Mouse (Mus musculus) kidney, postnatal 0 days (tissue): ENCODE data around the gene Trmt10a. TPM values are rescaled to one million over a fixed set of nuclear protein-coding genes. Genes with fewer than 3 reads are reported as not detected.
A peak's percentile ranks its signal among the peaks of the same experiment; 100 is the strongest.
"Not testable (repeated sequence)": the region's sequence is repeated elsewhere in the genome, so short reads cannot be mapped to it uniquely, and the experiment has no call there.

ENCODE experiments used
- ATAC-seq: fragments of 200-750 bp; cut with Nextera tagmentation; replicated peaks from 2 replicates; pipeline ENCODE4 v1.8.0; 2017; ENCODE audit warnings: low read depth, moderate number of reproducible peaks, moderate TSS enrichment, moderate library complexity; ENCODE audit not compliant: low FRiP score
- DNase-seq: peaks from one replicate; pipeline ENCODE4 v3.0.0-alpha.2; 2016; ENCODE audit warnings: low spot score
- H3K27ac ChIP-seq: fragments of 300-500 bp; sonication (generic); 2 replicates; pipeline ENCODE4 v1.5.1; 2014; ENCODE audit warnings: mild to moderate bottlenecking
- H3K27me3 ChIP-seq: fragments of 300-500 bp; sonication (generic); 2 replicates; pipeline ENCODE4 v1.6.1; 2014; ENCODE audit warnings: low read length, mixed read lengths; ENCODE audit not compliant: insufficient read depth
- H3K36me3 ChIP-seq: fragments of 300-500 bp; sonication (generic); 2 replicates; pipeline ENCODE4 v1.6.1; 2014; ENCODE audit warnings: low read length, mixed read lengths; ENCODE audit not compliant: insufficient read depth
- H3K4me1 ChIP-seq: fragments of 300-500 bp; sonication (generic); replicated peaks from 2 replicates; pipeline ENCODE4 v1.6.1; 2014; ENCODE audit warnings: antibody characterized with exemption, low read length, mixed read lengths; ENCODE audit not compliant: insufficient read depth
- H3K4me2 ChIP-seq: fragments of 300-500 bp; sonication (generic); 2 replicates; pipeline ENCODE4 v1.6.1; 2014; ENCODE audit warnings: mild to moderate bottlenecking, low read length, moderate library complexity, mixed read lengths
- H3K4me3 ChIP-seq: fragments of 300-500 bp; sonication (generic); replicated peaks from 2 replicates; pipeline ENCODE4 v1.5.1; 2014; ENCODE audit warnings: low read depth, low read length
- H3K9ac ChIP-seq: fragments of 300-500 bp; sonication (generic); 2 replicates; pipeline ENCODE4 v1.6.1; 2014; ENCODE audit warnings: low read depth, low read length
- H3K9me3 ChIP-seq: fragments of 300-500 bp; sonication (generic); replicated peaks from 2 replicates; pipeline ENCODE4 v1.6.1; 2016; ENCODE audit warnings: low read length, inconsistent platforms, mixed read lengths
- CTCF ChIP-seq: IDR thresholded peaks from 2 replicates; pipeline ENCODE4 v1.5.1; 2016; ENCODE audit warnings: antibody characterized with exemption, low read depth, mild to moderate bottlenecking, moderate library complexity
- WGBS: fragments of 180-500 bp; shearing (Covaris S2); extraction: QIAGEN DNeasy Blood & Tissue Kit; methylation state at CpG from one replicate; pipeline ENCODE4 v1.1.7; 2014; 5-methylcytosine and 5-hydroxymethylcytosine counted together
- polyA plus RNA-seq: library from polyadenylated mRNA; unstranded; fragments of >200 nt; fragmentation: Nextera tagmentation; extraction: Ambion mirVana; gene quantifications from 2 replicates; pipeline ENCODE4 v1.2.1, GENCODE M21; 2015

Gene Trmt10a
- polyA plus RNA-seq, 1 experiment from 2014 or later, result 13.2 TPM

DNA sequence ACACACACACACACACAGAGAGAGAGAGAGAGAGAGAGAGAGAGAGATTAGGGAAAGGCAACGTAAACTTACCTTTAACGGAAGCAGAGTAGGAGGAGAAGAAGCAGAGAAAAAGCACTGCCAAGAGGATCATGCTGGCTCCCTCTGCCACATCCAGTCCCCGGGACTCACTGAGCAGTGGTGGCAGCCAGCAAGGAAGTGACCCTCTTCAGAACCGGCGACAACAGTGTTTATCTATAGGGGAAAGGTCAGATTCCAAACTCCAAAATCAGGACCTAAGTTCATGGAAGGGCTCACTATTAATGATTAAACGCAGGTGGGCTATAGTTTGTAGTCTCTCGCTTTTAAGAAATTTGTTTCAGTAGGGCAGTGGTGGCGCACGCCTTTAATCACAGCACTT is 12.1 kb upstream of the Trmt10a start:
- H3K36me3 ChIP-seq, result no peaks in the 10 kb centered on the region
- H3K27me3 ChIP-seq, result no peaks in the 10 kb centered on the region
- 53% methylated on average over 9 of the region's 9 CpGs for WGBS
- H3K9me3 ChIP-seq, result no peaks in the 10 kb centered on the region
- no peak overlapping the region for H3K4me2 ChIP-seq
- TF ChIP-seq CTCF, result no peak
- no peak overlapping the region for H3K4me3 ChIP-seq
- DNase-seq (no peak), ATAC-seq (no peak)
- H3K9ac ChIP-seq, result no peak overlapping the region
- H3K4me1 ChIP-seq, result no peaks in the 10 kb centered on the region
- H3K27ac ChIP-seq, result no peak overlapping the region

- no peaks in the 10 kb centered on the region for H3K36me3 ChIP-seq
- no peak overlapping the region for H3K4me3 ChIP-seq
- 84% methylated on average over 8 of the region's 8 CpGs for WGBS
- no peak overlapping the region for H3K9ac ChIP-seq
- ATAC-seq (no peak), DNase-seq (no peak)
- no peaks in the 10 kb centered on the region for H3K9me3 ChIP-seq
- no peaks in the 10 kb centered on the region for H3K4me1 ChIP-seq
- no peaks in the 10 kb centered on the region for H3K27me3 ChIP-seq
- H3K27ac ChIP-seq, result no peak overlapping the region
- H3K4me2 ChIP-seq, result no peak overlapping the region
- no peak for TF ChIP-seq CTCF
Observed at GRCm38 (mm10) chr3:138133463-138133862, 9.8 kb upstream of the Trmt10a start.

DNA sequence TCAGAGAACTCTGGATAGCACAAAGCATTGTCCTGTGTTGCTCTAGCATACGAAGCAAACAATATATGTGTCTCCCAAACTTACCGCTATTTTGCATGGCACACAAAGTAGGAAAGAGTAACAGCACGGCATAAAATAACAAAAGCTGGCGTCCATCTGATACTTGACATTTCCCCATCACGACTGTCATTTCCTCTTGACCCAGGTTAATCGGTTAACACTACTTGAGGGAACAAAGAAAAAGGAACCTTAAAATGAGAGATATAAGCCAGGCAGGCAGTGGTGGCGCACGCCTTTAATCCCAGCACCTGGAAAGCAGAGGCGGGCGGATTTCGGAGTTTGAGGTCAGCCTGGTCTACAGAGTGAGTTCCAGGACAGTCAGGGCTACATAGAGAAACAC is 9.3 kb upstream of the Trmt10a start:
- Histone ChIP-seq H3K4me1 (no peaks in the 10 kb centered on the region), H3K27ac (no peak overlapping the region), H3K36me3 (no peaks in the 10 kb centered on the region), H3K4me3 (no peak overlapping the region), H3K9ac (no peak overlapping the region), H3K4me2 (no peak overlapping the region), H3K9me3 (no peaks in the 10 kb centered on the region), H3K27me3 (no peaks in the 10 kb centered on the region)
- WGBS, result 77% methylated on average over 11 of the region's 11 CpGs
- TF ChIP-seq CTCF, result no peak
- ATAC-seq, result no peak
- DNase-seq, result no peak

GRCm38 (mm10) chr3:138134528-138134927 is 8.7 kb upstream of the Trmt10a start:
- Histone ChIP-seq H3K27me3 (no peaks in the 10 kb centered on the region), H3K4me2 (no peak overlapping the region), H3K9me3 (no peaks in the 10 kb centered on the region), H3K27ac (no peak overlapping the region), H3K36me3 (no peaks in the 10 kb centered on the region), H3K4me1 (no peaks in the 10 kb centered on the region), H3K4me3 (no peak overlapping the region), H3K9ac (no peak overlapping the region)
- TF ChIP-seq CTCF, result no peak
- ATAC-seq, result no peak
- 51% methylated on average over 1 of the region's 1 CpGs for WGBS
- no peak for DNase-seq

DNA sequence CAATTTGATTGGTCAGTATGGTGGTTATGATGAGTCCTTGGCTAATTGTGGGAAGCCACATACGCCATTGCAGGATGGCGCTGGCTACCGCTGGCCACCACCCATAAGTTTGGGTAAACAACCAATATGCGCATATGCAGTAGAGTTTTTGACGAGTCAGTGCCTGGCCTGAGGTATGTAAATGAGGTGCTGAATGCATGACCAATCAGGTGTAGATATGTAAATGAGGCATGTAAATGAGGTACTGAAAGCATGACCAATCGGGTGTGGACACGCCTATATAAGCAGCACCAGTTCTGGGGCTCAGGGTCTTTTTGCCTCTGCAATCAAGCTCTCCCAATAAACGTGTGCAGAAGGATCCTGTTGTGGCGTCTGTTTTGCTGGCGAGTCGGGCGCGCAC is 5.1 kb upstream of the Trmt10a start:
- not testable (repeated sequence) for ATAC-seq, H3K36me3 ChIP-seq, H3K9ac ChIP-seq, H3K9me3 ChIP-seq, H3K27ac ChIP-seq, H3K4me2 ChIP-seq, H3K27me3 ChIP-seq, DNase-seq, H3K4me3 ChIP-seq, H3K4me1 ChIP-seq
- 96% methylated on average over 13 of the region's 13 CpGs for WGBS

GRCm38 (mm10) chr3:138139663-138140062 is 3.6 kb upstream of the Trmt10a start:
- no peak for ATAC-seq

DNA sequence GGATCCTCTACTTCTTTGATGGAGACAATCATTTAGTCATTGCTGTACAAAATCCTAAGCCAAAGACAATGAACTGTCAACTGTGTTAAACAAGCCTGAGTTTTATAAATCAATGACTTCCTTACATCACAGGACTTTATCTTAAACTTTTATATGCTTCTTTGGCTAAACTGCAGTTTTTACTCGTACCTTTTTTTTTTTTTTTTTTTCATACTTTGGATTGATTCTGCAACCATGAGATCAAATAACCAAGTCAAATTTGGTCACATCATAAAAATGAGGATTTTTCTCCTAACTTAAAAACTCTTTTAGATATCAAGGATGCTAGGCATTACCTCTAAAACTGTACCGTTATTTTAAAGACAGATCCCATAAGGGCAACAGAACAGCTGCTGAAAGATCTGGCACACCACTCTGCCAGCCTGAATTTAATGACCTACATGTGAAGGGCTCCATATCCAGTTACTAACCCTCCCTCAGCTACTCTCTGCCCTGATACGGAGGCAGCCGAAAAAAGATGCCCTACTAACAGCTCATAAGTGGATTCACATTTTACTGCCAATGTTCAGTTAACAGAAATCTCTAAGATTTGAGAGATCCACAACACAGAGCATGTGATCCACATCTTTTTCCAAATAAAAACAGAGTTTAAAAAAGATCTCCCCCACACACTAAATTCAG is 1.1 kb upstream of the Trmt10a start:
- Histone ChIP-seq H3K4me1 (no peaks in the 10 kb centered on the region), H3K9me3 (no peaks in the 10 kb centered on the region), H3K9ac (peak overlapping the region; percentile 44; the same call in 1 of the 2 replicates), H3K27ac (0 out of 2 replicates have a peak overlapping the region, but pooled peaks have one; percentile 25), H3K36me3 (no peaks in the 10 kb centered on the region), H3K27me3 (no peaks in the 10 kb centered on the region), H3K4me3 (no peak overlapping the region), H3K4me2 (peak overlapping the region; percentile 68)
- WGBS, result 28% methylated on average over 4 of the region's 4 CpGs
- ATAC-seq (no peak), DNase-seq (peak; percentile 70)
- no peak for TF ChIP-seq CTCF

More at GRCm38 (mm10) chr3:138139663-138140062, 3.6 kb upstream of the Trmt10a start:
- H3K4me3 ChIP-seq, result no peak overlapping the region
- no peak overlapping the region for H3K27ac ChIP-seq
- WGBS, result 92% methylated on average over 6 of the region's 6 CpGs
- TF ChIP-seq CTCF, result no peak
- H3K9ac ChIP-seq, result no peak overlapping the region
- H3K27me3 ChIP-seq, result no peaks in the 10 kb centered on the region
- H3K9me3 ChIP-seq, result no peaks in the 10 kb centered on the region
- no peaks in the 10 kb centered on the region for H3K36me3 ChIP-seq
- DNase-seq, result no peak
- no peaks in the 10 kb centered on the region for H3K4me1 ChIP-seq
- H3K4me2 ChIP-seq, result no peak overlapping the region
